Mouse (Mus musculus): ENCODE results near the gene Eda2r. TPM values are rescaled to one million over a fixed set of nuclear protein-coding genes. Genes with fewer than 3 reads are reported as not detected.

Gene Eda2r
- 1 to 10 TPM; 2.4 to 5.3 (median 3.8) TPM for total RNA-seq (2022)

DNA sequence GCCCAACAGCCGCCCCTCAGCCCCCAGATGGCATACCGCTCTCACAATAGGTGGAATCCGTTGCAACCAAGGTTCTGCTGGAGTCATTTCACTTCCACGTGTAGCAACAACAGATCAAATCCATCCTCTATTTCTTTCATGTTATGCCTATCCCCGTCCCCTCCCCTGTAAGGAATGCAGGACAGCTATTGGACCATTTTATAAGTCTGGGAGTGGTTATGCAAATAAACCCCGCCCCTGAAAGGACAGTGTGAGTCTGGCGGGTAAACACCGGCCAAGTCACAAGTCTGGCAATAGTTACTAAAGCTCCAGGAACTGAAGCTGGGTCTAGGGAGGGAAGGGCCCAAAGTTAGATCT is at the start of gene Eda2r:
Gene Eda2r, minus strand, starts transcription at position 152 of the 357 bp plus-strand sequence.
- DNase-seq = peak; percentile 57

GRCm38 (mm10) chrX:97397872-97398271 is 20.9 kb upstream of the Eda2r start:
- no peak for DNase-seq

DNA sequence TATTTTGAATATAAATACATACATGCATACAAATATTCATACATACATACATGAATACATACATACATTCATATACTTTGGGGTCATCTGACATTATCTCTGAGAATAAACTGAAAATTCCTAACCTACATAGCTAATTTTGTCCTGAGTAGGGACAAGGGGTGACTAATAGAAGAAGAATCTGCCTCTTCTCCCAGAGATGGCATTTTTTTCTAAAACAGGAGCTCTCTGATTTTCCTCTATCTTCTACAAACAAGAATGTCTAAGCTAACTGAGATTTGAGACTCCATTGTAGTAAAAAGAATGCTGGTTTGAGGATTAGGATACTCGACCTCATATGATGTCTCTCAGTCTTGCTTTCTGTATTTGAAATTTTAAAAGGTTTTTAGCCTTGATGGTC is 1.1 kb upstream of the Eda2r start:
- no peak for DNase-seq

GRCm38 (mm10) chrX:97376321-97377064 is 523 bp downstream of the Eda2r start:
- peak; percentile 18 for DNase-seq

DNA sequence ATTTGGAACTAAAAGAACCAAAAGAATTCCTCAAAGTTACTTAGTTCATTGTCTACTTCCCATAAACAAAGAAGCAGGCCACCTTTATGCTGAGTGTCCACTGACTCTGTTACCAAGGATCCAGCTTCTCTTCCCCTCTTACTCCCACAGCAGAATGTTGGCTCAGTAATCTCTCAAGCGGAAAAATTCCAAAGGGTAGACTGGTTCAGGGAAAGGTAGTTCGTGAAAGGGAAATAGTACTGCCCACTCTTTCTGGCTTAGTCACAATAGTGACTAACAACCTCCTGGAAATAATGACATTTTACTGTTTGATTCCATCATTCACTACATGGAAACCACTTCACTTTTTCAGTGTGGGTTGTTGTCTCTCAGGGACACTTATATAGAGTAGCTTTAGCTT is 4.2 kb downstream of the Eda2r start:
- no peak for DNase-seq

GRCm38 (mm10) chrX:97369206-97369605 is 7.8 kb downstream of the Eda2r start:
- no peak for DNase-seq

DNA sequence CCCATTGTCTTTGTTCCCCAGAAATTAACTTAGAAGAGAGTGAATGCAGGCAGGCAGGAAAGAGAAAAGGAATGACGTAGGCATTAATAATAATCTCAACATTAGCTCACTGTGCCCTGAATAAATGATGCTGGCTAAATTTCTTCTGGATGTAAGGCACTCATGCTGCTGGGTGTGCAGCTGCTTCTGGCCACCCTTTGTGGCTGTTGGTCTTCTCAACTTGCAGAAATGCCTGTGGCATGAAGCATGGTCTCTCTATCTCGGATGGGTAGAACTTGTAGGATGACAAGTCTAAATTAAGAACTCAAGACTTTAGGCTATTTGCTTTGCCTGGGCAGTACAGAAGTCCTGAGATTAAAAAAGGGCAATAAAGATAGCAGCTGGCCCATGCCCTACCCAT is 8.3 kb downstream of the Eda2r start:
- DNase-seq = no peak

DNA sequence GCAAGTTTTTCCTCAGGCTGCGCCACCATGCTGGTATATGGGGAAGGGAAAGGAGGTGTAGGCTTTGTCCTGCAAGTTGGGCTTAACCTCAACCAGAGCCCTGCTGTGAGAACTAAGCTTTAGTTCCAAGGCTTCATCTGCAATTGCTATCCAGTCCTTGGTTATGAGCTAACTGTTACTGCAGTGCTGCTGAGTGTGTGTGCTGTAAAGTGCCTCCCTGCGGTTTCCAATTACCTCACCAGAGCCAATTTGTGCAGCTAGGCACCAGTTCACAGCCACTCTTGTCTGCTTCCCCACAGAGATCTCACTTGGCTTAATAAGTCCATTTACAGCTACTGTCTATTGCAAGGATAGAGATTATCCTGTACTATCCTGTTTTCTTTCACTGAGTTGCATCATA is 16.1 kb downstream of the Eda2r start:
- no peak for DNase-seq

DNA sequence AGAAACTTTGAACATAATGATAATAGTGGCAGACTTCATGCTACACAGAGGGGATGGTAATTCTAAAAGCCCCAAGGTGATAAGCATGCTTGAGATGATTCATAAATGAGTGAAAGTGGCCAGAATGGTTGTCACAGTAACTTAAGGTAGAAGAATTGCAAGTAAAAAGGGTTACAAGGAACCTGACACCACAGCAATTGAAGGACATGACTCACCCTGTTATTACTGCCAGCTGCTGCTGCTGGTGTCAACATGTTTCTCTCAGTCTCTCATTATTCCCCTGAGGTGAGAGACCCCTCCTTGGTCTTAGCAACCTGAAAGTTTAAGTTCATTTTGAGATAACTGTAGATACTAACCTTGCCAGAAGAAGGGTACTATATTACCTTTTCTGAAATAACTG is 49.1 kb downstream of the Eda2r start:
- no peak for DNase-seq

Data from adrenal gland, adult 8-10 months (tissue).